Mouse (Mus musculus) embryonic facial prominence, embryonic 11.5 days (tissue): ENCODE measurements around the gene Prmt7. TPM values are rescaled to one million over a fixed set of nuclear protein-coding genes. Genes with fewer than 3 reads are reported as not detected.

Source experiments
- ATAC-seq: fragments of 200-750 bp; cut with Nextera tagmentation; replicated peaks from 2 replicates; pipeline ENCODE4 v1.8.0; 2017; ENCODE audit warnings: low read depth; ENCODE audit not compliant: insufficient number of reproducible peaks, low FRiP score, low TSS enrichment
- DNase-seq: peaks from one replicate; pipeline ENCODE4 v3.0.0-alpha.2; 2015; ENCODE audit warnings: low spot score
- H3K27ac ChIP-seq: fragments of 300-500 bp; sonication (generic); replicated peaks from 2 replicates; pipeline ENCODE4 v1.5.1; 2014; ENCODE audit warnings: mild to moderate bottlenecking, low read depth, low read length, control low read depth
- H3K27me3 ChIP-seq: fragments of 300-500 bp; sonication (generic); 2 replicates; pipeline ENCODE4 v1.6.1; 2014; ENCODE audit warnings: mild to moderate bottlenecking, low read length, moderate library complexity, mixed read lengths; ENCODE audit not compliant: control insufficient read depth, insufficient read depth
- H3K36me3 ChIP-seq: fragments of 300-500 bp; sonication (generic); replicated peaks from 2 replicates; pipeline ENCODE4 v1.6.1; 2014; ENCODE audit warnings: low read depth, mild to moderate bottlenecking, low read length, moderate library complexity, mixed read lengths; ENCODE audit not compliant: control insufficient read depth, insufficient read depth
- H3K4me1 ChIP-seq: fragments of 300-500 bp; sonication (generic); 2 replicates; pipeline ENCODE4 v1.6.1; 2014; ENCODE audit warnings: low read length, mixed read lengths; ENCODE audit not compliant: control insufficient read depth, insufficient read depth
- H3K4me2 ChIP-seq: fragments of 300-500 bp; sonication (generic); 2 replicates; pipeline ENCODE4 v1.6.1; 2014; ENCODE audit warnings: low read depth, mild to moderate bottlenecking, control low read depth, low read length, moderate library complexity
- H3K4me3 ChIP-seq: fragments of 300-500 bp; sonication (generic); 2 replicates; pipeline ENCODE4 v1.5.1; 2014; ENCODE audit warnings: low read depth, low read length, control low read depth
- H3K9ac ChIP-seq: fragments of 300-500 bp; sonication (generic); replicated peaks from 2 replicates; pipeline ENCODE4 v1.6.1; 2014; ENCODE audit warnings: mild to moderate bottlenecking, control low read depth, low read length
- H3K9me3 ChIP-seq: fragments of 300-500 bp; sonication (generic); replicated peaks from 2 replicates; pipeline ENCODE4 v1.6.1; 2016; ENCODE audit warnings: mild to moderate bottlenecking, low read length, inconsistent platforms, mixed read lengths; ENCODE audit not compliant: control insufficient read depth
- WGBS: fragments of 180-500 bp; shearing (Covaris S2); extraction: QIAGEN DNeasy Blood & Tissue Kit; methylation state at CpG from one replicate; pipeline ENCODE4 v1.1.7; 2014; 5-methylcytosine and 5-hydroxymethylcytosine counted together
- polyA plus RNA-seq: library from polyadenylated mRNA; unstranded; fragments of >200 nt; fragmentation: Nextera tagmentation; extraction: Ambion mirVana; gene quantifications from 2 replicates; pipeline ENCODE4 v1.2.1, GENCODE M21; 2014

Gene Prmt7
- polyA plus RNA-seq, 1 experiment from 2014 or later, result 62.7 TPM

- no peak overlapping the region for H3K27ac ChIP-seq
- H3K36me3 ChIP-seq, result no peaks in the 10 kb centered on the region
- 80% methylated on average over 11 of the region's 11 CpGs for WGBS
- H3K4me1 ChIP-seq, result no peaks in the 10 kb centered on the region
- no peak overlapping the region for H3K4me2 ChIP-seq
- no peak overlapping the region for H3K9ac ChIP-seq
- DNase-seq (no peak), ATAC-seq (no peak)
- H3K9me3 ChIP-seq, result no peaks in the 10 kb centered on the region
- H3K27me3 ChIP-seq, result no peaks in the 10 kb centered on the region
- H3K4me3 ChIP-seq, result no peak overlapping the region
Measured at GRCm38 (mm10) chr8:106278367-106279042, 67.8 kb downstream of the Prmt7 start.

- Histone ChIP-seq H3K9me3 (no peaks in the 10 kb centered on the region), H3K27ac (no peak overlapping the region), H3K36me3 (no peaks in the 10 kb centered on the region), H3K4me1 (no peaks in the 10 kb centered on the region), H3K4me3 (no peak overlapping the region), H3K27me3 (no peaks in the 10 kb centered on the region), H3K4me2 (no peak overlapping the region), H3K9ac (no peak overlapping the region)
- ATAC-seq (no peak), DNase-seq (no peak)
- WGBS, result 46% methylated on average over 5 of the region's 5 CpGs
Measured at GRCm38 (mm10) chr8:106280154-106280553, 69.4 kb downstream of the Prmt7 start.

- Histone ChIP-seq H3K4me3 (no peak overlapping the region), H3K9me3 (no peaks in the 10 kb centered on the region), H3K36me3 (no peaks in the 10 kb centered on the region), H3K27me3 (no peaks in the 10 kb centered on the region), H3K4me1 (no peaks in the 10 kb centered on the region), H3K4me2 (no peak overlapping the region), H3K27ac (no peak overlapping the region), H3K9ac (no peak overlapping the region)
- WGBS, result 39% methylated on average over 4 of the region's 4 CpGs
- DNase-seq (no peak), ATAC-seq (no peak)
Measured at GRCm38 (mm10) chr8:106280844-106281243, 70.1 kb downstream of the Prmt7 start.

- Histone ChIP-seq H3K27me3 (no peaks in the 10 kb centered on the region), H3K4me1 (no peaks in the 10 kb centered on the region), H3K9ac (no peak overlapping the region), H3K4me2 (no peak overlapping the region), H3K9me3 (no peaks in the 10 kb centered on the region), H3K36me3 (no peaks in the 10 kb centered on the region), H3K4me3 (no peak overlapping the region), H3K27ac (no peak overlapping the region)
- 21% methylated on average over 2 of the region's 2 CpGs for WGBS
- ATAC-seq, result no peak
- no peak for DNase-seq
Measured at GRCm38 (mm10) chr8:106287445-106287844, 76.7 kb downstream of the Prmt7 start.

- H3K4me3 ChIP-seq, result no peak overlapping the region
- H3K4me2 ChIP-seq, result no peak overlapping the region
- H3K36me3 ChIP-seq, result no peaks in the 10 kb centered on the region
- no peaks in the 10 kb centered on the region for H3K27me3 ChIP-seq
- no peaks in the 10 kb centered on the region for H3K4me1 ChIP-seq
- DNase-seq, result no peak
- no peak overlapping the region for H3K9ac ChIP-seq
- no peak for ATAC-seq
- 49% methylated on average over 3 of the region's 3 CpGs for WGBS
- no peak overlapping the region for H3K27ac ChIP-seq
- no peaks in the 10 kb centered on the region for H3K9me3 ChIP-seq
Measured at GRCm38 (mm10) chr8:106288732-106289131, 78.0 kb downstream of the Prmt7 start.

- 60% methylated on average over 7 of the region's 7 CpGs for WGBS
- Histone ChIP-seq H3K36me3 (no peaks in the 10 kb centered on the region), H3K9ac (no peak overlapping the region), H3K4me2 (no peak overlapping the region), H3K9me3 (no peaks in the 10 kb centered on the region), H3K4me1 (no peaks in the 10 kb centered on the region), H3K4me3 (no peak overlapping the region), H3K27me3 (no peaks in the 10 kb centered on the region), H3K27ac (no peak overlapping the region)
- DNase-seq, result no peak
- no peak for ATAC-seq
Measured at GRCm38 (mm10) chr8:106289464-106289863, 78.7 kb downstream of the Prmt7 start.

GRCm38 (mm10) chr8:106292484-106293396 lies 82.0 kb downstream of the Prmt7 start:
- 76% methylated on average over 20 of the region's 20 CpGs for whole genome bisulfite sequencing
- no peak for DNase-seq

GRCm38 (mm10) chr8:106298261-106298660 lies 87.5 kb downstream of the Prmt7 start:
- no peak for DNase-seq
- WGBS, result 69% methylated on average over 5 of the region's 5 CpGs

More at GRCm38 (mm10) chr8:106292484-106293396, 82.0 kb downstream of the Prmt7 start:
- Histone ChIP-seq H3K4me3 (no peak overlapping the region), H3K4me2 (no peak overlapping the region), H3K27ac (no peak overlapping the region), H3K9ac (no peak overlapping the region), H3K4me1 (no peaks in the 10 kb centered on the region), H3K36me3 (no peaks in the 10 kb centered on the region), H3K9me3 (no peaks in the 10 kb centered on the region), H3K27me3 (no peaks in the 10 kb centered on the region)
- ATAC-seq, result no peak

More at GRCm38 (mm10) chr8:106298261-106298660, 87.5 kb downstream of the Prmt7 start:
- Histone ChIP-seq H3K9me3 (no peaks in the 10 kb centered on the region), H3K4me3 (no peak overlapping the region), H3K4me2 (no peak overlapping the region), H3K36me3 (no peaks in the 10 kb centered on the region), H3K4me1 (no peaks in the 10 kb centered on the region), H3K9ac (no peak overlapping the region), H3K27ac (no peak overlapping the region), H3K27me3 (no peaks in the 10 kb centered on the region)
- no peak for ATAC-seq
